Mouse (Mus musculus): ENCODE results near the gene Lca5. TPM values are rescaled to one million over a fixed set of nuclear protein-coding genes. Genes with fewer than 3 reads are reported as not detected.

The Lca5 gene
- polyA plus RNA-seq (2012; rRNA removed; ENCODE audit: low replicate concordance): 0.35 and 0.49 TPM in 2 replicates

GRCm38 (mm10) chr9:83440392-83441357 is at the start of gene Lca5:
Lca5 (minus strand) TSS chr9:83441127.

Other genes starting within 250 kb of the Lca5 start
- gene Sh3bgrl2, start 107.2 kb upstream of the Lca5 start, polyA plus RNA-seq (2012; rRNA removed; ENCODE audit: low replicate concordance): 1.8 and 4.2 TPM in 2 replicates